Mouse (Mus musculus): ENCODE results near the gene Lin37. TPM values are rescaled to one million over a fixed set of nuclear protein-coding genes. Genes with fewer than 3 reads are reported as not detected.
A peak's percentile ranks its signal among the peaks of the same experiment; 100 is the strongest.

The Lin37 gene
- 47.6 and 59.0 TPM in 2 replicates for polyA plus RNA-seq (2014; fragmentation: Nextera tagmentation; extraction: Ambion mirVana)

DNA sequence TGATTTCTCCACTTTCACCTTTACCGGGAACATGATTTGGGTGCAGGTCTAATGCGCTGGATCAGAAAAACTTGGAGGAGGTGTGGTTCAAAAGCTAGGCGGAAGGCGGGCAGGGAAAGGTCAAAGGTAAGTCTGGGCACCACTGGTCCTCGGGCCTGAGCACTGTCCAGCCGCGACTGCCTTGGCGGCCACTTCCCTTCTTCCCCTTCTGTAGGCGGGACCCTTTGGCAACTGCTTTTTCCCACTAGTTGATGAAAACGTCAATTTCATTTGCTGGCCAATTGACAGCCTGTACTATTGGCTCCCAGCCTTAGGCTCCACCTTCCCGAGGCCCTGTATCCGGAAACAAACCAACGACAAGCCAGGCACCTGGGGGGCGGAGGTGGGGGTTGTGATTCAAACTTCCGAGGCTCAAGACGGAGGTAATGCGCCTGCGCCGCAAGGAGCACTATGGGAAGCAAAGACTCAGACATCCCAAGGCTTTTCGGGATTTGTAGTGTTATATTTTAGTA lies at the start of gene Lin37:
Gene Lin37, minus strand, starts transcription at position 396 of the 512 bp plus-strand sequence.
- Histone ChIP-seq H3K9ac (ENCODE audit: low read length) (peak within 1 kb of the TSS; percentile 77), H3K4me1 (ENCODE audit: control insufficient read depth, insufficient read depth, low read length) (peaks cover 13% of the 10 kb centered on the region), H3K27ac (ENCODE audit: low read depth, low read length) (no peak within 1 kb of the TSS; the same call in 1 of the 2 replicates), H3K4me2 (ENCODE audit: low read length) (peak within 1 kb of the TSS; percentile 98), H3K27me3 (replicated peaks; ENCODE audit: control insufficient read depth, insufficient read depth, low read length) (no peaks in the 10 kb centered on the region), H3K4me3 (ENCODE audit: low read depth, low read length) (peak within 1 kb of the TSS; percentile 62), H3K36me3 (ENCODE audit: control insufficient read depth, insufficient read depth, low read length) (peaks cover 34% of the 10 kb centered on the region), H3K9me3 (replicated peaks; ENCODE audit: control insufficient read depth, low read length) (no peaks in the 10 kb centered on the region)
- WGBS: under 1% methylated on average over 20 of the region's 20 CpGs
- peak; percentile 99 for DNase-seq (ENCODE audit: low spot score)
- ATAC-seq: peak; percentile 88

DNA sequence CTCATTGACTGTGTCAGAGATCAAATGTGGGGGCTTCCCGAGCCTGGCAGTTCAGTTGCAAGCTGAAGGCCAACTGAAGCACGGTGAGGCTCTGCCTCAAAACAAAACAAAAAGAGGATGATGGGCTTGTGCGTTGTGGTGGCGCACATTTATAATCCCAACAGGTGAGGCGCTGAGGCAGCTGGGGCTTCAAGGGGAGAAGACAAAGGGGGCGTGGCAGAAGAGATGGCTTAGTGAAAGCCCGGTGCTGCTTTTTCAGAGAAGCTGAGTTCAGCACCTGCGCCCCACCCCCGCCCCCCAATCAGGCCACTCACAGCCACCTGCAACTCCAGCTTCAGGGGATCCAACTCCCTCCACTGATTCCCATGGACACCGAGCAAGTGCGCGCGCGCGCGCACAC lies 48.8 kb upstream of the Lin37 start:
- Histone ChIP-seq H3K9ac (ENCODE audit: low read length) (peak overlapping the region; percentile 5; the same call in 1 of the 2 replicates), H3K27me3 (replicated peaks; ENCODE audit: control insufficient read depth, insufficient read depth, low read length) (no peaks in the 10 kb centered on the region), H3K4me2 (ENCODE audit: low read length) (no peak overlapping the region), H3K27ac (ENCODE audit: low read depth, low read length) (no peak overlapping the region), H3K4me3 (ENCODE audit: low read depth, low read length) (no peak overlapping the region), H3K9me3 (replicated peaks; ENCODE audit: control insufficient read depth, low read length) (no peaks in the 10 kb centered on the region), H3K36me3 (ENCODE audit: control insufficient read depth, insufficient read depth, low read length) (no peaks in the 10 kb centered on the region), H3K4me1 (ENCODE audit: control insufficient read depth, insufficient read depth, low read length) (no peaks in the 10 kb centered on the region)
- WGBS: 48% methylated on average over 16 of the region's 16 CpGs
- ATAC-seq (no peak), DNase-seq (ENCODE audit: low spot score) (no peak)

DNA sequence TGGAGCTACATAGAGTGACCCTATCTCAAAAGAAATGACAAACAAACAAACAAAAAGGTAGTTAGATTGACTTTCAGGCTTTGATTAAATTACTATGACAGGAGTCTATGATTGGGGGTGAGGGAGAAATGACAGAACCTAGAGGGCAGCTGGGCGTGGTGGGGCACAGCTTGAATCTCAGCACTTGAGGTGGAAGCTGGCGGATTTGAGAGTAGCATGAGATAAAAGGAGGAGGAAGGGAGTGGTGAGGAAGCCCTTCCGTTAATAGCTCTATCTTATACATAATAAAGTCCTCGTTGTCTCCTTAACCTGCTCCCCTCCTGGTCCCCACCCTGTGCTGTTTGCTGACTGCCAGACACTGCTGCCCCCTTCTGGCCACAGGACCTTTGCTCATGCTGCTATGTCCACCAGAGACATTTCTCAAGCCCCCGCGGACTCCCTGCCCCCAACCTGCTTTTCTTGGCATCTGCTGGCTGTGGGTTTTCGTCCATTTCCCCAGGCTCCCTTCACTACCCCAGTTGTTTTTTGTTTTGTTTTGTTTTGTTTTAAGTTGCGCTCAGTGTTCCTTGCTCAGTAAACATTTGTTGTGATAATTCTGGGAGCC lies 48.2 kb upstream of the Lin37 start:
- Histone ChIP-seq H3K4me1 (ENCODE audit: control insufficient read depth, insufficient read depth, low read length) (no peaks in the 10 kb centered on the region), H3K27me3 (replicated peaks; ENCODE audit: control insufficient read depth, insufficient read depth, low read length) (no peaks in the 10 kb centered on the region), H3K9ac (ENCODE audit: low read length) (no peak overlapping the region; the same call in 1 of the 2 replicates), H3K27ac (ENCODE audit: low read depth, low read length) (no peak overlapping the region), H3K9me3 (replicated peaks; ENCODE audit: control insufficient read depth, low read length) (no peaks in the 10 kb centered on the region), H3K4me3 (ENCODE audit: low read depth, low read length) (no peak overlapping the region), H3K36me3 (ENCODE audit: control insufficient read depth, insufficient read depth, low read length) (no peaks in the 10 kb centered on the region), H3K4me2 (ENCODE audit: low read length) (no peak overlapping the region)
- DNase-seq (ENCODE audit: low spot score) (peak; percentile 54), ATAC-seq (peak; percentile 42; the same call in 1 of the 2 replicates)
- WGBS: 31% methylated on average over 8 of the region's 8 CpGs

DNA sequence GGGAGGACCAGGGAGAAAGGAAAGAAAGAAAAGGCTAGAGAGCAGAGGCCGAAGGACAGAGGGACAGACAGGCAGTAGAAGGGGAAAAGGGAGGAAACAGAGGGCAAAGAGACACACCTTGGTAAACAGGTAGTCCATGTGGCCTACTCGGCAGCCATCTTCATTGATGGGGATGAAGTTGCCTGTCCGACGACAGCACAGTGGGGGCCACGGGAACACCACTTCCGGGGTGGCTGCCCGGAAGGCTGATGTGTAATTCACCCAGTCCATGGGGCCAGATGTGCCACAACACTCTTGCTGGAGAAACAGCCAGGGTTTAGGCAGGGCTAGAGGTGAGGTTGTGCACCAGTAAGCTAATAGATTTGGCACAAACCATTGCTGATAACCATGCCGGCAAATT lies 45.3 kb upstream of the Lin37 start:
- DNase-seq (ENCODE audit: low spot score) (no peak), ATAC-seq (no peak)
- no peak overlapping the region for H3K4me2 ChIP-seq (ENCODE audit: low read length)
- H3K27me3 ChIP-seq (replicated peaks; ENCODE audit: control insufficient read depth, insufficient read depth, low read length): no peaks in the 10 kb centered on the region
- H3K4me1 ChIP-seq (ENCODE audit: control insufficient read depth, insufficient read depth, low read length): no peaks in the 10 kb centered on the region
- H3K36me3 ChIP-seq (ENCODE audit: control insufficient read depth, insufficient read depth, low read length): no peaks in the 10 kb centered on the region
- H3K27ac ChIP-seq (ENCODE audit: low read depth, low read length): no peak overlapping the region
- H3K9ac ChIP-seq (ENCODE audit: low read length): no peak overlapping the region
- 87% methylated on average over 8 of the region's 8 CpGs for WGBS
- no peak overlapping the region for H3K4me3 ChIP-seq (ENCODE audit: low read depth, low read length)
- no peaks in the 10 kb centered on the region for H3K9me3 ChIP-seq (replicated peaks; ENCODE audit: control insufficient read depth, low read length)

- Histone ChIP-seq H3K9me3 (replicated peaks; ENCODE audit: control insufficient read depth, low read length) (no peaks in the 10 kb centered on the region), H3K4me1 (ENCODE audit: control insufficient read depth, insufficient read depth, low read length) (no peaks in the 10 kb centered on the region), H3K4me2 (ENCODE audit: low read length) (no peak overlapping the region), H3K9ac (ENCODE audit: low read length) (no peak overlapping the region), H3K36me3 (ENCODE audit: control insufficient read depth, insufficient read depth, low read length) (no peaks in the 10 kb centered on the region), H3K27me3 (replicated peaks; ENCODE audit: control insufficient read depth, insufficient read depth, low read length) (no peaks in the 10 kb centered on the region), H3K4me3 (ENCODE audit: low read depth, low read length) (no peak overlapping the region), H3K27ac (ENCODE audit: low read depth, low read length) (no peak overlapping the region)
- DNase-seq (ENCODE audit: low spot score) (no peak), ATAC-seq (no peak)
- WGBS: 58% methylated on average over 8 of the region's 8 CpGs
Observed at GRCm38 (mm10) chr7:30604424-30604823, 44.8 kb upstream of the Lin37 start.

DNA sequence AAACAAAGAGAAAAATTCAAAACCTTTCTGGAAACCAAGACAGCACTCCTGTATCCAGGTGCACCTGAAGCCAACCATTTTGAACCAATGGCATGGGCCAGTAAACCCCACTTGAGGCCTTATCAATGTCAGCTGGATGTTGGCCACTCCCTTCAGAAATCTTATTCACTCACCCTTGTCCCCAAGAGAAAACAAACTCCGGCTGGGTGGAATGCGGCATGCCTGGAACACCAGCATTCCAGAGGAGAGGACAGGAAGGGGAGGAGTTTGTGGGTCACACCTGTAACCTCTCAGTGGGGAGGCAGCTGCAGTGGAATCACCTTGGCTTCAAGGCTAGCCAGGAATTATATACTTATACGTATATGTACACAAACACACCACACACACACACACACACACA lies 42.9 kb upstream of the Lin37 start:
- H3K36me3 ChIP-seq (ENCODE audit: control insufficient read depth, insufficient read depth, low read length): no peaks in the 10 kb centered on the region
- no peak for ATAC-seq
- H3K4me2 ChIP-seq (ENCODE audit: low read length): no peak overlapping the region
- H3K27me3 ChIP-seq (replicated peaks; ENCODE audit: control insufficient read depth, insufficient read depth, low read length): no peaks in the 10 kb centered on the region
- H3K9ac ChIP-seq (ENCODE audit: low read length): no peak overlapping the region
- no peak for DNase-seq (ENCODE audit: low spot score)
- H3K27ac ChIP-seq (ENCODE audit: low read depth, low read length): no peak overlapping the region
- WGBS: 64% methylated on average over 3 of the region's 3 CpGs
- H3K4me3 ChIP-seq (ENCODE audit: low read depth, low read length): no peak overlapping the region
- no peaks in the 10 kb centered on the region for H3K4me1 ChIP-seq (ENCODE audit: control insufficient read depth, insufficient read depth, low read length)
- no peaks in the 10 kb centered on the region for H3K9me3 ChIP-seq (replicated peaks; ENCODE audit: control insufficient read depth, low read length)

DNA sequence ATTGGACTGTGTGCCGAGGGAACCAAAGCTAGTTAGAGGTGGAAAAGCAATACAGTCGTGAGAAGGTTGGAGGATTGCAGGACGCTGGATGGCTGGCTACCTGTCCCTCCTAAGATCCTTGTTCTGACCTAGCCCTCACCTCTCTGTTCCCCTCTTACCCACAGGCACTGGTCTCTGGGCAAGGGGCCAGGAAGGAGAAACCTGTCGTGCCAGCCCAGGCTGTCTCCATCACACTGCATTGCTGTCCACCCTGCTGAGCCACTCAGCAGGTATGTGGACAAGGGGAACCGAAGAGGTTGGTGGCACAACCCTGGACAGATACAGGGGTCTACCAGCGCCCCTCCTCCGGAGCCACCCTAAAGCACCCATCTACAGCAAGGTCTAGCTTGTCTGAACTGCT lies 41.0 kb upstream of the Lin37 start:
- H3K4me3 ChIP-seq (ENCODE audit: low read depth, low read length): no peak overlapping the region
- peak overlapping the region; percentile 30; the same call in 1 of the 2 replicates for H3K9ac ChIP-seq (ENCODE audit: low read length)
- WGBS: 63% methylated on average over 7 of the region's 7 CpGs
- no peaks in the 10 kb centered on the region for H3K4me1 ChIP-seq (ENCODE audit: control insufficient read depth, insufficient read depth, low read length)
- DNase-seq (ENCODE audit: low spot score) (no peak), ATAC-seq (no peak)
- peak overlapping the region; percentile 49; the same call in 1 of the 2 replicates for H3K27ac ChIP-seq (ENCODE audit: low read depth, low read length)
- no peaks in the 10 kb centered on the region for H3K36me3 ChIP-seq (ENCODE audit: control insufficient read depth, insufficient read depth, low read length)
- H3K27me3 ChIP-seq (replicated peaks; ENCODE audit: control insufficient read depth, insufficient read depth, low read length): no peaks in the 10 kb centered on the region
- H3K9me3 ChIP-seq (replicated peaks; ENCODE audit: control insufficient read depth, low read length): no peaks in the 10 kb centered on the region
- no peak overlapping the region for H3K4me2 ChIP-seq (ENCODE audit: low read length)

DNA sequence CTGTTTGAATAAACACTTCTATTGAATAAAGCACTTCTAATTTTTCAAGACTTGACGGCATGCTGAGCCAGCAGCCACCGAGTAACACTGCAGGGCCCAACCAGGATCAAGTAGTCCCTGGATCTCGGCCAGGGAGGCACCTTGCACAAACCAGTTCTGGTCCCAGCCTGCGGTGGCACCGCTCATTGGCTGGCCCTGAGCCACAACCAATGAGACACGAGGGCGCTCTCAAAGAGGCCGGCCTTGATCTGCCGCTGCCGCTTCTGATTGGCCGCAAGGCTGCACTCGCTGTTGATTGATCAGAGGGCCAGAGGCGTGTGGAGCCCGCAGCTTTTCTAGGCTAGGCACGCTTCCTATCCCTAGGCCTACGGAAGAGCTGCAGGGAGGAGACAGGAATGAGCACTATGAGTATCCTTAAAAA lies 40.3 kb upstream of the Lin37 start:
- Histone ChIP-seq H3K9ac (ENCODE audit: low read length) (peak overlapping the region; percentile 30; the same call in 1 of the 2 replicates), H3K4me2 (ENCODE audit: low read length) (peak overlapping the region; percentile 42), H3K4me3 (ENCODE audit: low read depth, low read length) (peak overlapping the region; percentile 13; the same call in 1 of the 2 replicates), H3K9me3 (replicated peaks; ENCODE audit: control insufficient read depth, low read length) (no peaks in the 10 kb centered on the region), H3K36me3 (ENCODE audit: control insufficient read depth, insufficient read depth, low read length) (no peaks in the 10 kb centered on the region), H3K4me1 (ENCODE audit: control insufficient read depth, insufficient read depth, low read length) (no peaks in the 10 kb centered on the region), H3K27ac (ENCODE audit: low read depth, low read length) (peak overlapping the region; percentile 49; the same call in 1 of the 2 replicates), H3K27me3 (replicated peaks; ENCODE audit: control insufficient read depth, insufficient read depth, low read length) (no peaks in the 10 kb centered on the region)
- under 1% methylated on average over 16 of the region's 16 CpGs for WGBS
- ATAC-seq: peak; percentile 98
- peak; percentile 99 for DNase-seq (ENCODE audit: low spot score)

- Histone ChIP-seq H3K4me2 (ENCODE audit: low read length) (peak within 1 kb of the TSS; percentile 42), H3K4me1 (ENCODE audit: control insufficient read depth, insufficient read depth, low read length) (no peaks in the 10 kb centered on the region), H3K9ac (ENCODE audit: low read length) (no peak within 1 kb of the TSS), H3K9me3 (replicated peaks; ENCODE audit: control insufficient read depth, low read length) (no peaks in the 10 kb centered on the region), H3K36me3 (ENCODE audit: control insufficient read depth, insufficient read depth, low read length) (no peaks in the 10 kb centered on the region), H3K27me3 (replicated peaks; ENCODE audit: control insufficient read depth, insufficient read depth, low read length) (no peaks in the 10 kb centered on the region), H3K4me3 (ENCODE audit: low read depth, low read length) (peak within 1 kb of the TSS; percentile 13; the same call in 1 of the 2 replicates), H3K27ac (ENCODE audit: low read depth, low read length) (no peak within 1 kb of the TSS; the same call in 1 of the 2 replicates)
- ATAC-seq: no peak
- no peak for DNase-seq (ENCODE audit: low spot score)
- 91% methylated on average over 12 of the region's 12 CpGs for WGBS
Observed at GRCm38 (mm10) chr7:30598786-30599185, 39.1 kb upstream of the Lin37 start, which contains the start of gene Zbtb32. Gene Zbtb32, minus strand, starts transcription at chr7:30598909.
